Mouse (Mus musculus) G1E (cell line): ENCODE data around the gene Sp7.

Source experiments
- CTCF ChIP-seq: IDR thresholded peaks from 2 replicates; pipeline ENCODE4 v1.5.1; 2012; ENCODE audit warnings: low read depth, low read length, inconsistent platforms, mixed read lengths
- GATA1 ChIP-seq: IDR thresholded peaks from 2 replicates; pipeline ENCODE4 v1.6.1; 2012; ENCODE audit warnings: borderline replicate concordance, low read length, inconsistent platforms, mixed read lengths

DNA sequence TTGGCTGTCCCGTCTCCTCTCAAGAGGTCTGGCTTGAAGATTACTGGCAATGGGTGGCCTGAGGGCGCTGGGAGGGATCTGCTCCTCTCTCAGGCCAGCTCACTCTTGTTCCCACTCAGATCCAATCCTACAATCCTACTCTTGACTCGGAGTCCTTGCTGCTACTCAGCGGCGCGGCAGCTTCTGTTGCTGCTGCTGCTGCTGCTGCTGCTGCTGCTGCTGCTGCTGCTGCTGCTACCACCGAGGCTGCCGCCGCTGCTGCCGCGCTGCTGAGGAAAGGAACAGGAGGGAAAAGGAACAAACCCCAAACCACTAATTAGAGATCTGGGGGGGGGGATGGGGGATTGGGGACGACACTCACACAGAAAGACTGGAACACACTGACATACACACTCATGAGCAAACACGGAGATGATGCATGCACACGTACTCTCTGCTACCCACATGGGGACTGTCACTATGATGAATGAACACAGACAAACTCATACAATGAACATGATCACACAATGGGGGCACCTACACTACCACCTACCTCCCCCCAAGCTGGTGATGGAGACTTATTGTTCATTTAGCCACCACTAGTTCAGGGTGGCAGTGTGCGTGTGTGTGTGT is at the start of gene Sp7:
- no peak for TF ChIP-seq CTCF
- TF ChIP-seq GATA1 = no peak
